Mouse (Mus musculus) midbrain, embryonic 11.5 days (tissue): ENCODE measurements around the gene Stra6. TPM values are rescaled to one million over a fixed set of nuclear protein-coding genes. Genes with fewer than 3 reads are reported as not detected.
A peak's percentile ranks its signal among the peaks of the same experiment; 100 is the strongest.

Experiments
- ATAC-seq: fragments of 200-750 bp; cut with Nextera tagmentation; 2 replicates; pipeline ENCODE4 v1.8.0; 2017; ENCODE audit warnings: moderate TSS enrichment, moderate library complexity; ENCODE audit not compliant: low FRiP score
- DNase-seq: peaks from one replicate; pipeline ENCODE4 v3.0.0; 2015; ENCODE audit warnings: low spot score; ENCODE audit errors: missing footprints
- H3K27ac ChIP-seq: fragments of 300-500 bp; sonication (generic); 2 replicates; pipeline ENCODE4 v1.5.1; 2014; ENCODE audit warnings: low read depth, low read length
- H3K27me3 ChIP-seq: fragments of 300-500 bp; sonication (generic); 2 replicates; pipeline ENCODE4 v1.6.1; 2014; ENCODE audit warnings: mild to moderate bottlenecking, low read length, moderate library complexity, mixed read lengths; ENCODE audit not compliant: control insufficient read depth, insufficient read depth
- H3K36me3 ChIP-seq: fragments of 300-500 bp; sonication (generic); 2 replicates; pipeline ENCODE4 v1.6.1; 2014; ENCODE audit warnings: mild to moderate bottlenecking, low read length, moderate library complexity, mixed read lengths; ENCODE audit not compliant: control insufficient read depth, insufficient read depth
- H3K4me1 ChIP-seq: fragments of 300-500 bp; sonication (generic); 2 replicates; pipeline ENCODE4 v1.6.1; 2014; ENCODE audit warnings: low read length; ENCODE audit not compliant: control insufficient read depth, insufficient read depth
- H3K4me2 ChIP-seq: fragments of 300-500 bp; sonication (generic); 2 replicates; pipeline ENCODE4 v1.6.1; 2014; ENCODE audit warnings: mild to moderate bottlenecking, moderate library complexity
- H3K4me3 ChIP-seq: fragments of 300-500 bp; sonication (generic); 2 replicates; pipeline ENCODE4 v1.5.1; 2014; ENCODE audit warnings: low read depth, low read length
- H3K9ac ChIP-seq: fragments of 300-500 bp; sonication (generic); 2 replicates; pipeline ENCODE4 v1.6.1; 2014; ENCODE audit warnings: low read length
- H3K9me3 ChIP-seq: fragments of 300-500 bp; sonication (generic); 2 replicates; pipeline ENCODE4 v1.6.1; 2016; ENCODE audit warnings: low read length; ENCODE audit not compliant: control insufficient read depth
- whole genome bisulfite sequencing: fragments of 180-500 bp; shearing (Covaris S2); extraction: QIAGEN DNeasy Blood & Tissue Kit; methylation state at CpG from one replicate; pipeline ENCODE4 v1.1.7; 2014; 5-methylcytosine and 5-hydroxymethylcytosine counted together
- polyA plus RNA-seq: library from polyadenylated mRNA; unstranded; fragments of >200 nt; fragmentation: Nextera tagmentation; extraction: Ambion mirVana; gene quantifications from 2 replicates; pipeline ENCODE4 v1.2.1, GENCODE M21; 2014

Gene Stra6
- polyA plus RNA-seq, 1 experiment from 2014 or later: 9.7 TPM

- no peak overlapping the region for H3K4me2 ChIP-seq
- 92% methylated on average over 5 of the region's 5 CpGs for WGBS
- H3K4me3 ChIP-seq: no peak overlapping the region
- no peaks in the 10 kb centered on the region for H3K4me1 ChIP-seq
- no peak overlapping the region for H3K27ac ChIP-seq
- no peak for ATAC-seq
- no peaks in the 10 kb centered on the region for H3K36me3 ChIP-seq
- no peak for DNase-seq
- H3K27me3 ChIP-seq: no peaks in the 10 kb centered on the region
- H3K9ac ChIP-seq: no peak overlapping the region
- no peaks in the 10 kb centered on the region for H3K9me3 ChIP-seq
Observed at GRCm38 (mm10) chr9:58031895-58032294, 31.7 kb upstream of the Stra6 start.

GRCm38 (mm10) chr9:58035519-58035918, 28.1 kb upstream of the Stra6 start:
- Histone ChIP-seq H3K36me3 (no peaks in the 10 kb centered on the region), H3K4me3 (no peak overlapping the region), H3K27ac (no peak overlapping the region), H3K4me1 (peaks cover under 1% of the 10 kb centered on the region), H3K9me3 (no peaks in the 10 kb centered on the region), H3K27me3 (no peaks in the 10 kb centered on the region), H3K9ac (no peak overlapping the region), H3K4me2 (no peak overlapping the region)
- DNase-seq: no peak
- no peak for ATAC-seq
- WGBS: 84% methylated on average over 2 of the region's 2 CpGs

DNA sequence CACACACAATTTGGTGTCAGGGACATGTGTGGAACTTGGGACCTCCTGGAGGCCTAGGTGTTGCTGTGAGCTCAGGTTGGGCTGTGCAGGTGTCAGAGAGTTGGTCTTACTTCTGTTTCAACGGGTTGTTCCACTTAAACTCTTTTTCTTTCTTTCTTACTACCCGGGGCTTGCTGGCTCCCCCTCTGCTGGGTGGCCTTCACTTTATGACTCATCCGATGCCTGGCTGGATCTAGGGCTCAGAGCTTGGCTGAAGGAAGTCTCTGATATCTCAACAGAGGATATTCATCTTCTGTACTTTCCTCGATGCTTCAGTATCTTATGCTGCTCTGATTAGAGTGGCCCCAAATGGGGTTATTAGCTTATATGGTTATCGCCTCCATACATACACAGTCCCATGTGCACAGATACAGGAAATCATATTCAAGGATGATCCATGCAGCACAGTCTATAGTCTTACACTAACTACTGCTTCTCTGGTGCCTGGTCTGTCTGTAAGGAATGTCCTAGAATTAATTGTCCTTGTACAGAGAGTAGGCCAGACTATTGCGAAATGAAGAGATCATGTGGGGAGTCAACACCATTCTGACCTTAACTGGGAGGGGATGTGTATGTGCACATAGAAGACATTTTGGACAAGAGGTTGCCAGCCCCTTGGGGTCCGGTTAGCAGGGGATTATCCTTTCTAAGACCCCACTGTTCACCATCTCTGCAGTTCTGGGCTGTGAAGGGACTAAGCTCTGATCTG, 27.5 kb upstream of the Stra6 start:
- ATAC-seq: no peak
- DNase-seq: no peak

GRCm38 (mm10) chr9:58036961-58037360, 26.6 kb upstream of the Stra6 start:
- H3K9ac ChIP-seq: no peak overlapping the region
- ATAC-seq: no peak
- H3K36me3 ChIP-seq: no peaks in the 10 kb centered on the region
- no peak overlapping the region for H3K4me2 ChIP-seq
- no peak overlapping the region for H3K27ac ChIP-seq
- no peak overlapping the region for H3K4me3 ChIP-seq
- H3K27me3 ChIP-seq: no peaks in the 10 kb centered on the region
- 80% methylated on average over 4 of the region's 4 CpGs for WGBS
- no peaks in the 10 kb centered on the region for H3K9me3 ChIP-seq
- DNase-seq: no peak
- peaks cover 14% of the 10 kb centered on the region for H3K4me1 ChIP-seq

More for the DNA sequence above, 27.5 kb upstream of the Stra6 start:
- 76% methylated on average over 7 of the region's 7 CpGs for WGBS
- no peak overlapping the region for H3K9ac ChIP-seq
- H3K27ac ChIP-seq: no peak overlapping the region
- H3K4me2 ChIP-seq: no peak overlapping the region
- H3K9me3 ChIP-seq: no peaks in the 10 kb centered on the region
- H3K4me1 ChIP-seq: peaks cover 7% of the 10 kb centered on the region
- no peak overlapping the region for H3K4me3 ChIP-seq
- H3K27me3 ChIP-seq: no peaks in the 10 kb centered on the region
- no peaks in the 10 kb centered on the region for H3K36me3 ChIP-seq

DNA sequence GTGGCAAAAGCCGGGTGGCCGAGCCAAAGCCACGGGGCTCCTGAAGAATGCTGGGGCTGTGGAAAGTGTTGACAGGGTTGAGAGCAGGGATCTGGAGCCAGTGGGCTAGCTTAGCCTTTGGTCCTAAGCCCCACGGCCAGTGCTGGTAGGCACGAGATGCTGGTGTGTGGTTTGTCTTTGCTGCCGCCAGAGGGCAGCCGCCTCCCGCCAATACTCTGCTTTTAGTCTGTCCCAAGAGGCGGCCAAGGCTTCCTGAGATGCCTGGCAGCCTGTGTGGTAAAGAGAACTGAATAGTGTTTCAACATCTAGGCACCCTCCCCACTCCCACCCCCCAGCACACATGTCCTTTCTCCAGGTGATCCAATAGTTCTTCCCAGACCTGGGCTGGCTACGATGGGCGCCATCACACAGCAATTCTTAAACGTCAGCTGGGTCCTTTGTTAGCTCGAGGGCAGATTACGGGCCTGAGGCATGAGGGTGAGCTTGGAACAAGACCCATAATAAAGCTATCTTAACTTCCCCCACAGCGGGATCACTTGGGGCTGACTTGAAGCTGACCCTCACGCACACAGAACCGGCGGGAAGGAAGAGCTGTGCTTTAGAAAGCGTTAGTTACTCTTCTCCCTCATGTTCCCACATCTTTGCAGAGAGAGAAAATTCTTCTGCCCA, 25.0 kb upstream of the Stra6 start:
- ATAC-seq (peak; percentile 84), DNase-seq (peak; percentile 96)
- peaks cover 23% of the 10 kb centered on the region for H3K4me1 ChIP-seq
- no peak overlapping the region for H3K9ac ChIP-seq
- no peak overlapping the region for H3K4me2 ChIP-seq
- H3K9me3 ChIP-seq: no peaks in the 10 kb centered on the region
- no peak overlapping the region for H3K27ac ChIP-seq
- H3K4me3 ChIP-seq: no peak overlapping the region
- no peaks in the 10 kb centered on the region for H3K36me3 ChIP-seq
- 22% methylated on average over 19 of the region's 19 CpGs for WGBS
- no peaks in the 10 kb centered on the region for H3K27me3 ChIP-seq

DNA sequence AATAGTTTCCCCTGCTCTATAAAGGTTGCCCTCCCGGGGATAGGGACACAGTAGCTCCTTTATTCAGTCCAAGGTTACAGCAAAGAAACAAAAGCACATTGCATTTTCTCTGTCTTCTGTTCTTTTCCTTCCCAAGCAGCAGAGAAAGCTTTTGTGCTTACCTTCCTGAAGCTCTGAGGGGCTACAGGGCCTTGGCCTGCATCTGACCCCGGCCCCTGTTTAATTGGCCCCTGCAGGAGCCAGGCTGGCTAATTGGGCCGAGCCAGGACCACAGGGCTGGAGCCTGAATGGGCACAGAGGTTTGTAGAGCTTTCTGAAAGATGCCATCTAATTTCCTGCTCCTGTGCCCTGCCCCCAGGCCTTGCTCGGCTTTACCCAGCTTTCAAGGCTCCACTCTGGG, 22.6 kb upstream of the Stra6 start:
- Histone ChIP-seq H3K27me3 (no peaks in the 10 kb centered on the region), H3K4me3 (no peak overlapping the region), H3K36me3 (no peaks in the 10 kb centered on the region), H3K27ac (no peak overlapping the region), H3K4me1 (peaks cover 42% of the 10 kb centered on the region), H3K4me2 (no peak overlapping the region), H3K9me3 (no peaks in the 10 kb centered on the region), H3K9ac (no peak overlapping the region)
- no peak for ATAC-seq
- WGBS: 34% methylated on average over 4 of the region's 4 CpGs
- peak; percentile 85 for DNase-seq

GRCm38 (mm10) chr9:58042391-58042790, 21.2 kb upstream of the Stra6 start:
- Histone ChIP-seq H3K36me3 (no peaks in the 10 kb centered on the region), H3K4me3 (no peak overlapping the region), H3K4me1 (peaks cover 43% of the 10 kb centered on the region), H3K9ac (no peak overlapping the region; the same call in 1 of the 2 replicates), H3K27ac (peak overlapping the region; percentile 32; the same call in 1 of the 2 replicates), H3K27me3 (no peaks in the 10 kb centered on the region), H3K4me2 (no peak overlapping the region), H3K9me3 (no peaks in the 10 kb centered on the region)
- DNase-seq: no peak
- ATAC-seq: no peak
- 13% methylated on average over 10 of the region's 10 CpGs for WGBS

- DNase-seq: peak; percentile 73
- H3K27me3 ChIP-seq: no peaks in the 10 kb centered on the region
- no peaks in the 10 kb centered on the region for H3K9me3 ChIP-seq
- H3K36me3 ChIP-seq: no peaks in the 10 kb centered on the region
- no peak overlapping the region for H3K4me2 ChIP-seq
- no peak overlapping the region for H3K4me3 ChIP-seq
- ATAC-seq: no peak
- H3K9ac ChIP-seq: no peak overlapping the region
- whole genome bisulfite sequencing: 83% methylated on average over 10 of the region's 10 CpGs
- H3K4me1 ChIP-seq: peaks cover 50% of the 10 kb centered on the region
- H3K27ac ChIP-seq: 0 out of 2 replicates have a peak overlapping the region, but pooled peaks have one; percentile 3
Observed at GRCm38 (mm10) chr9:58043496-58044017, 20.0 kb upstream of the Stra6 start.

GRCm38 (mm10) chr9:58044828-58045227, 18.8 kb upstream of the Stra6 start:
- H3K4me1 ChIP-seq: peaks cover 60% of the 10 kb centered on the region
- H3K9ac ChIP-seq: no peak overlapping the region
- DNase-seq (peak; percentile 86), ATAC-seq (peak; percentile 52)
- 26% methylated on average over 10 of the region's 10 CpGs for WGBS
- H3K27ac ChIP-seq: peak overlapping the region; percentile 50; the same call in 1 of the 2 replicates
- no peaks in the 10 kb centered on the region for H3K36me3 ChIP-seq
- H3K4me3 ChIP-seq: no peak overlapping the region
- no peak overlapping the region for H3K4me2 ChIP-seq
- no peaks in the 10 kb centered on the region for H3K27me3 ChIP-seq
- no peaks in the 10 kb centered on the region for H3K9me3 ChIP-seq
